Mouse (Mus musculus) kidney, postnatal 4 days (tissue): ENCODE measurements around the gene Dcps.

Experiments
- DNase-seq, 2 experiments: peaks; one replicate each; pipeline ENCODE4 v3.0.0; 2021; ENCODE audit warnings: mixed read lengths in 2 of 2

The Dcps gene

DNA sequence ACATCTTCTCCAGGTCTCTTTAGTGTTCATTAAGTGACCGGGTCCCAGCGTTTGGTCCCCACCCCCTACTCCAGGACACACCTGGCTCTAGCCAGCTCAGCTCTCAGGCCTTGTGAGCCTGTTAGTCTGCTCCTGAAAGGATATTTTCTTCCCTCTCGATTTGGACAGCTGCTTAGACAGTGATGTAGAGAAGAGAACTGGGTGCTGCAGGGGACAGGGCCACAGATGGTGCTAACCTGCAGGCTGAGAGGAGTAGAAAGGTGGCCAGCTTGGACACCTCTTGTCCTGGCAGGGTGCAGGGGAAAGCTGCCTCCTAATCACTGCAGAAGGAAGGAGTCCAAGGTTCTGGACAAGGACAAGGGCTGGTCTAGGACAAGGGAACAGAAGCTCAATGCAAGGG, 67.8 kb downstream of the Dcps start:
- DNase-seq: no peak

DNA sequence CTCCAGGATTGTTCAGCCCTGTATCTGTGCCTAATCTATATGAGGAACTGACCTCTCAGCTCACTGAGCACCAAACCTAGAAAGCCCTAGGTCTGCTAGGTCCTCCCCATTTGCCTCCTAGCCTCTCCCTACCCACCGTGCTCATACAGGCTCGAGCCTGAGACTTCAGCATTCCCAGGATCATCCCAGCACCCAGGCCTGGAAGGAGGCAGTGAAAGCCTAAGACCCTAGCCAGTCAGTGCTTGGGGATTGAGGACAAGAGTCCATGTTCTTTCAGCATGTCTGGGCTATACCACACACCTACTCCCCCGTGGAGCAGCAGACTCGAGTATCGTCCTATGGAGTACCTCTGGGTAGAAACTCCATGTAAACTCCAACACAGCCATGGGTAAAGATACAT, 68.5 kb downstream of the Dcps start:
- no peak for DNase-seq

GRCm38 (mm10) chr9:35105884-35106880, 69.7 kb downstream of the Dcps start:
- DNase-seq: no peak

DNA sequence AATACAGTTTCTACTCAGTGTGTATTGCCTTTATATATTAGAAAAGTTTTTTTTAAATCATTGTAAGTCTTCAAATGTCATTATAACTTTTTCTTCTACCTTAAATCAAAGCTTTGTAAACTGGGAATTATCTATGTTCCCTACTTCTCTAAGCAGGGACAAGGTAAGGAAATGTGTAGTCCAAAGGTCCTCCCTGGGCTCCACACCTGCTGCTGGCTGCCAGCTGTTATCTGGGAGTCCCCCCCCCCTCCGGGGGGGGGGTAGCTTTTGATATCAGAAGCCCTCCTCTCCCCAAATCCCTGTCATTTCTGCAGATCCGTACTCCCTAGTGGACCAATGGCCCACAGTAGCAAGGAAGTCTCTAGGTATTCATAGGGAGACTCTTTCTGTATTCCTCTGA, 70.4 kb downstream of the Dcps start:
- DNase-seq: no peak

GRCm38 (mm10) chr9:35104711-35105110, 71.2 kb downstream of the Dcps start:
- DNase-seq: no peak

GRCm38 (mm10) chr9:35098762-35099161, 77.1 kb downstream of the Dcps start:
- DNase-seq: no peak

GRCm38 (mm10) chr9:35097901-35098300, 78.0 kb downstream of the Dcps start:
- no peak for DNase-seq

DNA sequence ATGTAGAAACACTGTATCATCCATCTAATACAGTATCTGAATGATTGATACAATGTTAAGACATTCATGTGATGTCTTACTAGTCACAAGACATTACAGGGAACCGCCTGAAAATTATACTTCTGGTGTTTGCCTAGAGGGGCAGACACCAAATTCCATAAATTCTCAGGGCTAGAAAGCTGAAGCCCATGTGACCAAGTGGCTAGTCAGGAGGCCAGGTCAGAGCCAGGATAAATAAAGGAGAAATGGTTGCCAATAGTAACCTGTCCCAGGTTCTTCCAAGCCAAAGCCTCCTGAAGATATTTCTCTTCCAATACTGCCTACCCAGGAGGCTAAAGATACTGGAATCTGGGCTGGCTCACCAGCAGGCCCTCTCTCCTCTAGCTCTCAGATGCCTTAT, 80.1 kb downstream of the Dcps start:
- DNase-seq: no peak

DNA sequence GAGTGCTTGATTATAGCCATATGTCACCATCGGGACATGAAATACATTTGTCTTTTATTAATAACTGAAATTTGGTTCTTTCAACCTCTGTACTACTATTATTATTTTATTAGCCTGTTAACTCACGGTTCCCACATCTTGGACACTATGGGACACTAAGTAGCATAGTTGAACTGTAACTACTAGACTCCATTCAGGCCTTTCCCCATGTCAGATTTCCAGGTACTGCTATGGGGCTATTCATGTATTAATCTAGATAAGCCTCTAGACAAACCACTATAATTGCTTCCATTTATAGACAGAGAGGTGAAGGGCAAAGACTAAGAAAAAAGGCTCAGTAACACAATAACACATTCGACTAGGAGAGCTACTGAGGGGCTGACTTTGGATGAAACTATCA, 82.5 kb downstream of the Dcps start:
- DNase-seq: no peak

DNA sequence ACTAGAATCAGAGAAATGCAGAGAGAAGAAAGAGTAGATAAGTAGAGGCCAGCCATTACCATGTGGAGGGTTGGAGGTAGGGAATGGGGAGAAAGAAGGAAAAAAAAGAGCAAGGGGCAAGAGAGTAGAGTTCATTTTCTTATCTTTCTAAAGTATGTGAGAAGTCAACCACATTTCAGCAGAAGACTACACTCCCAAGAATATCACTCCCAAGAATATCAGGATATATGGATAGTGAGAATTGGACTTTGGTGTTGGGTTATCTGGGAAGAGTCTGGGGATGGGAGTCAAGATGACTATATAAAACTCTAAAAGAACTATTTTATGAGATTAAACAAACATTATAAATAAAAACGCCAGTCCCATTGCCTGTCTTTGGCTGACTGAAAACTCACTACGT, 83.0 kb downstream of the Dcps start:
- DNase-seq: no peak
